Mouse (Mus musculus) right cerebral cortex, adult 18-20 months (tissue): ENCODE measurements around the gene 4933427D14Rik.
A peak's percentile ranks its signal among the peaks of the same experiment; 100 is the strongest.

Experiments used
- DNase-seq: peaks from one replicate; pipeline ENCODE4 v3.0.0; 2022; ENCODE audit warnings: mixed read lengths

Gene 4933427D14Rik

DNA sequence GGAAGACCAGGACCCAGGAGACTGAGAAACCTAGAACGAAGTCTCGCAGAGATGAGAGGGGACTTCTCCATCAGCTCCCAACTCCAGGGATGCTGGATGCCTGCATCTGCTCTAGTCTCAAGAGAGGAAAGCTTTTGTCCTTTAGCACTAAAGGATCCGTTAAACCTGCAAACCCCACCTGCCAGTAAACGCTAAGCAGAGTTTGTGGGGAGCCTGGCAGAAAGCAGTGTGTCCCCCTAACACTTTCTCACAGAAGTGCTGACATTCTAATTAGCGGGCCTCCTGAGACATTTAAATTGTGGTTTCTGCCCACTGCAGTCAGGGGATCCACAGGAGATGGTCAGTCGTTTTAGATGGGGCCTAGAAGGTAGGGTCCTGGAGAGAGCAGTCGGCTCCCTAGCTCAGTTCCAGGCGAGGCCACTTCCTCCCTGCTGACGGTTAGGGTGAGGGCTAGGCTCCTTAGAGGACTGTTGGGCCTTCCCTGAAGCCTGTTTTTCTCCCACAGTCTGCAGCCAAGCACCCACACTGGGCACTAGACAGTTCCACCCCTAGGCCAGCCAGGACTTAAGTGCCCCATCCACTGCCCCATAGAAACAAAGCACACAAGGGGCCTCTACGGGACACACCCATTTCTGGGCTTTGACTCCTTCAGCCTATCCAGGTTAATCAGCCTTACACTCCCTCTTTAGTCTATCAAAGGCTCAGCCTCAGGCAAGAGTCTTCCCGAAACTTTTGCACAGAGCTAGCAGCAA is 70.9 kb downstream of the 4933427D14Rik start:
- no peak for DNase-seq

DNA sequence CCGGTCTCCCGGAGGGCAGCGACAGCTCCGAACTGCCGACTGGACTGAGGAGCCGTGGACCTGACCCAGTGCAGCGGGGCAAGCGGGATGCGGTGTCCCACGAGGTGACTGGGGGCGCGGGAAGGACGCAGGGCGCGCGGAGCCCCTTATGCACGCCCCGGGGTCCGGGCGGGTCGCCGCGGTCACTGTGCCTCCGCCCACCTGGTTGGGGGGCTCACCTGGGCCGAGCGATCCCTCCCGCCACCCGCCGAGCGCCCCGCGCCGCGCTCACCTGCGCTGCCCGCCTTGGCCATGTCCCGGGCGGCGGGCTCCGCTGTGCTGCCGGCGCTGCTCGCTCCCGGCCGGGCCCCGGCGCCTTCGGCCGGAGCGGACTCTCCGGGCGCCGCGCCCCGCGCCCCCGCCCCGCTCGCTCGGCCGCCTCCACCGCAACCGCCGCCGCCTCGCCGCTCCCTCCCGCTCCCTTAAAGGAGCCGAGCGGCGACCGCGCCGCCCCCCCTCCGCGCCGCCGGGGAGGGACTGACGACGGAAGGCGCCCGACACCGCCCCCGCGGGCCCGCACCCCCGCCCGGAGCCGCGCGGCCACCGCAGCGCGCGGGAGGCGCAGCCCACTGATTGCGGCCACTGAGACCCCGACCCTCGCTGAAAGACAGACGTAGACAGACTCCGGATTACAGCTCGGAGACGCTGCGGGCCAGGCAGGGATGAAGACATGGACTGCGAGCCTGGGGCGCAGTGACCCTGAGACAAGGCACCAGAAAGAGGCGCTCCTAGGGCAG is 71.7 kb downstream of the 4933427D14Rik start, which contains the start of gene Pitpnm3:
Gene Pitpnm3, minus strand, starts transcription at position 396 of the 776 bp plus-strand sequence.
- DNase-seq: peak; percentile 70

DNA sequence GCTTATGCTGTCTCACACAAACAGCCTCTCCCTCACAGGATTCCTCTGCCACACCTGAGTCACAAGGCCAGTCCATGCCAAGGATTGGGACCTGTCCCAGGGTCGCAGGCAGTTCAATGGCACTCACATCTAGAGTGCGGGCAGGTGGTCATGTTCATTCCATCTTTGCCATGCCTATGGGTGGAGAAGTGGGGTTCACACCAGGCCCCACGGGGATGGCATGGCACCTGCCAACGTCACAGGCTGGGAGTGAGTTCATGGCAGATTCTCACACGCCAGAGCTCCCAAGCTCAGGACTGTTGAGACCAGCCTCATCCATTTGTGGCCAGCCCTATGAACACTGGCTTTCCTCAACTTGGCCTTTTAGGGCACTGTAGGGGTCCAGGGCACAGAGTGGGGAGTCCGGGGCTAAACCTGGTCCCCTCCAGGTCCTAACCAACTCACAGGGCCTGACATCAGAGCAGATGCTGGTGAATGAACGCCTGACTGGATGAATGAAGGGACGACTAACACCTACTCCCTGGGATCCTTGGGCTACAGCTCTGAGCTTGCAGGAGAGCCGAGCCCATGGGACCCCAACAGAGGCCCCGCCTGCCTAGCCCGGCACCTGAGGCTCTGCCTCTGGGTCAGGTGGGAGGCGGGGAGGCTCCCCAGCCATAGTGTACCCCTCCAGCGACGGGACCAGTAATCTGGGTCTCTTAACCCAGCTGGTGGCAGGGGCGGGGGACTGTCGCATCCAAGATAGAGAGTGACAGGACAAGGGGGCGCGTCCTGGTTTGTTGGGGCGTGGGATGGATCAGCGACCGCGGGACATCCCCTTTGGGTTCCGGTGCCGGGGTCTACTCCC is 72.5 kb downstream of the 4933427D14Rik start:
- no peak for DNase-seq

DNA sequence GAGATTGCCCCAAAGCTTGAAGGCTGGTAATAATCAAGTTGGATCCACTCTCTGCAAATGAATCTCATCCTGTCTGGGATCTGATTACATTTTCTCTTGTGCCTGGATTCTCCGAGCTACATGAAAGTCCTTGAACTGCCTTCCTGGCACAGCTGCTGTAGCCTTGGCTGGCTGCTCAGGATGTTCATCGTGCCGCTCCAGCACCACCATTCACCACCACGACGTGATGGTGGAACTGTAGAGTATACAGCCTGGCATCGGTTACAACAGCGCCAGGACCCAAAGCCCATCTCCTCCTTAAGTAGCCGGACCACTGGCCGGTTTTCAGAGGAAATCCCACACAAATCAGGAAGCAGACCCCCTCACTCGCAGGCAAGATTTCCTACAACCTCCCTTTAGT is 74.2 kb downstream of the 4933427D14Rik start:
- DNase-seq: peak; percentile 43

DNA sequence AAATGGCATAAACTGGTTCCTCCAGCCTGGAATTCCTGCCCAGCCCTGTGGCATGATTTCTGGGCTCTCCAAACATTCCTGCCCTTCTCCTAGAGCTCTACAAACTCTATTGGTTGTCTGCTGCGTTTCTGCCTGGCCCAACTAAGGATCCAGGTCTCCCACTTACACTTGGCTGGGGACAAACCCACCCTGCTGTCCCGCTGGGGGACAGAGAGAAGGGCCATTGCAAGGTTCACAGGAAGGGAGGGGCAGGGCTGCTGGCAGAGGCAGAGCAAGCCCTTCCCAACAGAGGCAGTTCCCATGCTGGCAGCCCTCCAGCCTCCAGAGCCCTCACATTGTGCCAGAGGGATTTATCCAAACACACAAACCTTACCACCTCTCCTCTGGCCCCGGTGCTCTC is 75.0 kb downstream of the 4933427D14Rik start:
- DNase-seq: peak; percentile 45

DNA sequence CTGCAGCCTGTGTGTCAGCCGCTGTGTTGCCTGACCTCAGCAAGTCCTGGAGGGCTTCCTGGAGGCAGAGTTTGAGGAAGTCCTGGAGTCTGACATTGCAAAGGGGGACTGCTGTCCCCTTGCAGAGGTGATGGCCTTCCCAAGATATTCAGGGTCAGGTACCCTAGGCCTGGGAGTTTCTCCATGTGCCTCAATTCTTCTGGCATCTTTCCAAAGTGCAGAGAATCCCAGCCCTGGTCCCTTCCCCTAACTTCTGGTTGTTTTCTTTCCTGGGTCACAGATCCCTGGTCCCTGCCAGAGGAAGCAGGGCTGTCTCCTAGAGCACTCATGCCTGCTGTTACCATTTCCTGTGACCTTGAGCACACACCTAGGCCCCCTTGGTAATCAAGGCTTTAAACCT is 75.6 kb downstream of the 4933427D14Rik start:
- no peak for DNase-seq

DNA sequence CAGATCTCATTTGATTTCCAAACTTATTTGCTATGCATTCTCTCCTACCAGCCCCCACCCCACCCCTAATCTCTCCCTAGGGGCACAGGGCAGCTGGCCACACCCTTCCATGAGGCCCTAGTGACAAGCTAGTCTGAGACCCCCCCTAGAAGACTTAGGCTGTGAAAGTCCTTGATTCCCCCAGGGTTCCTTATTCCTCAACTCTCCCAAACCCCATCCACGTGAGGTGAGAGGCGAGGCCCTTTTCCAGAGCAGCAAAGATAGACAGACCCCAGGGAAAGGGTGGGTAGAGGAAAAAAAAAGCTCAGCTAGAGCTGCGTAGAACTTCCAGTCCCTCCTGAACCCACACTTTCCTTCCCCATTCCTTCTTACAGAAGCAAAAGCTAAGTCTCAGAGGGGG is 76.4 kb downstream of the 4933427D14Rik start:
- no peak for DNase-seq

DNA sequence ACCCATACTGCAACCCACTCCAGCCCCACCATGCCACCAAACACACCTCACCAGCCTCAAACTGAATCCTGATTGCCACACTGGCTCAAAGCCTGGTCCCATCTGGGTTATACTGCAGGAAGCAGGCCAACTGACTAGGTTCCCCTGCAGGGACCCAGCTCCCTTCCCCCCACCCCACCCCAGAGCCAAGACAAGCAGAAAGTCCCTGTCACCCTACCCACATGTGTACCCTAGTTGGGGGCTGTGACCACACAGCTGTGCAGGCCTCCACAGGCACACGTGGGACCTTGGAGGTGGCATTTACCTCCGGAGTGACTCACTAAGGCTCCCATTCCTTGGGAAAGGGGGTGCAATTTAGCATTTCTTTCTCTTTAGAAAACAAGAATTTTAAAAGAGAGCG is 76.8 kb downstream of the 4933427D14Rik start:
- DNase-seq: peak; percentile 55

DNA sequence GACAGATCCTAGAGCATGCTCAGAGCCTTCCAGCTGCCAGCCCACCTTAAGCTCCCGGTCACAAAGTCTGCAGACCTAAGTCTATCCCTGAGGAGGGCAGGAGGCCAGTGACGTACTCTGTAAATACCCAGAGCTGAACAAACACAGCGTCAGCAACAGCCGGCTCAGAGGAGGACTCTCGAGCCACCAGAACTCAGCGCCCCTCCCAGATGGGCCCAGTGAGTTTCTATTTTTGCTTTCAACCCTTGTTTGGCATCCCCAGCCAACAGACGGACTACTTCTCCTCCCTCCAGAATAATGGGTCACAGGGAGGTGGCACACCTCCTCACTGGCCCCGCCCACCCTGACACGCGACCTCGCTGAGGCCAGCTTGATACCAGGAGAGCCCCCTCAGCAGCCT is 77.2 kb downstream of the 4933427D14Rik start:
- DNase-seq: peak; percentile 55

DNA sequence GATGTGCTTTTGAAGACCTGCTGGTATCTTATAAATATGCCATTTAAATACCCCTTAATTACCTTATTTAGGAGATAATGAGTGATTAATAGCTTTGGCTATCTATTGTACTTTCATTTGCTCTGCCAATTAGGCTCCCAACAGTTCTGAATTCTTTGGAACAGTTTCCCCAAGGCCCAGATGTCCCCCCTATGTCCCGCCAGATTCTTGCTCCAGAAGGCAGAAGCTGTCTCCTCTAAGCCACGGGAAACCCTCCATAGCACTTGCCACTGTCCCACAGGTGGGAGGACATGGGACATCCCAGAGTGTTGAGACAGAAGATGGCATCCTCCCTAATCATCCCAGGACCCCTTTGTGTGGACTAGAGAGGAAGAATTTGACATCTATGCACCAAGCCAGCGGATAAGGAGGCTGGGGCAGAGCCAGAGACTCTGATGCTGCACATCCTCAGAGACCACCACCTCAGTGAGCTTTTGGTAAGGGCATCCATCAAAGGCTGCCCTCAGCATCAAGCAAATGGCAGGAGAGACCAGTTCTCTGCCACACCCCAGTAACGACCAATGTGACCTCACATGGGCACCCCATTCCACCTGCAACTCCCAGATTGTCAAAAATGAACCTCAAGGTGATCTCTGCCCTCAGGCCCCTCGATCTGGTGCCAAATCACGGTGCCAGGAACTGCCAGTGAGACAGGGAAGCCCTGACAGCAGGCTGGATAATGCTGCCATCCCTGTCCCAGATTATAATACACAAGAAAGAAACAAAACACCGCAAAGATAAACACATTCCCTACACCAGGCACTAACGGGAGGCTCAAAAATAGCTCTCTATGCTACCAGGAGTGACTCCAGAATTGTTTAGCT is 78.0 kb downstream of the 4933427D14Rik start:
- no peak for DNase-seq

DNA sequence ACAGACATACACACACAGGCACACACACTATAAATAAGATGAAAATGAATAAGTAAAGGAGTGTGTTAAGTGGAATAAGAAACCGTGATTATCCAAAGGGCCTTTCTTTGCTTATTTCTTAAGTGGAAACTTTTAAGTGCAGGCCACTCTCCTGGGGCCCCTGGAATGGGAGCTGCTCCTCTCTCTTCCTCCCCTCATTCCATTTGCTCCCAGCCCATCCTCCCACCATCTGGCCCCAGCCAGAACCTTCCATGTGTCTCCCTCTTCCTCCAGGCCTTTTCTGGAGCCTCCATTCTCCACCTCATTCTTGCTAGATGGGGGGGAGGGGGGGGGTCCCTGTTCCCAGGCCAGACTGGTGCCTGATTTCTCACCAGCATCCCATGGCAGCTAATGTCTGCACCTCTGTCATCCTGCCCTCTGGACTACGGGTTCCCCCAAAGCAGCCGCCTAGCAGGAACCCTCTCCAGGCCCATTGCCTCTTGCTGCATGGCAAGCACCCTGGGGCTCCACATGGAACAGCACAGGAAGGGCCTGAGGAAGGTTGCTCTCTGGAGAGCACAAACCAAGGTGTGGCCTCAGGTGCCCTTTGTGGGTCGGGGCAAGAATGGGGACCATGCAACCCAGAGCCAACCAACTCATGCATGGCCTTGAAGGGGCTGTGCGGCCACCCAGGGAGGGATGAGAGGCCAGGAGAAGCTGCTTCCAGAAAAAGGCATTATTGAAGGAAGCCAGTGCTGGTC is 79.6 kb downstream of the 4933427D14Rik start:
- DNase-seq: no peak

DNA sequence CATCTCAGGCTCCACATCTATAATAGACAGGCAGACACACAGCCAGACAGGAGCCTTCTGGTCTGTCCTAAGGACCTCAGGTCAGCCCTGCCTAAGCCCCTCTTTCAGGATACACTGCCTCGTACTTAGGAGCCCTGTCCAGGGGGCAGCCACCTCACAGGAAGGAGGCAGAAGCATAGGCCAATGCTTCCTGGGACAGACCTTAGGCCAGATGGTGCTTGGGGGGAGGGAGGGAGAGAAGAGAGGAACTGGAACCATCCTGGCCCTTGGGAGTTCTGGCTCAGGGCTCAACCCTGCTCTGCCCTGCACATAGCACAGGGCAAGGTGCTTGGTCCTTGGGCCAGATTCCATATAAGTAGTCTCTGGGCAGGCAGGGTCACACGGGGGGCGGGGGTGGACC is 81.5 kb downstream of the 4933427D14Rik start:
- no peak for DNase-seq

DNA sequence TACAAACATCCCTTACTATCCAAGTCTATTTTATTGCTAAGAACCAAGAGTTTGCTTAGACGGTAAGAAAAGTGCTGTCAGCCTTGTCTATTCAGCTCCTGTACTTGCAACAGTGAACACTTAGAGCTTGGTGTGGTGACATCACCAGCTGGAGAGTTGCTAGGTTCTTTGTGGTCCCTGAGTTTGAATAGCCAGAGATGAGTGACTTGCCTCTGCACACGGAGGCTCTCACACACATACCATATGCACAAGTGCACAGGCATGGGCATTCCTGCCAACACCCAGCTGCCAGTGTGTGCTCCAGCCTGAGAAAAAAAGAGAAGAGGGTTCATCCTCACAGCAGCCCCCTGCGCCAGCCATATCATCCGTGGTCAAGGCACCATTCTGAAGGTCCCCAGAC is 83.7 kb downstream of the 4933427D14Rik start:
- no peak for DNase-seq

DNA sequence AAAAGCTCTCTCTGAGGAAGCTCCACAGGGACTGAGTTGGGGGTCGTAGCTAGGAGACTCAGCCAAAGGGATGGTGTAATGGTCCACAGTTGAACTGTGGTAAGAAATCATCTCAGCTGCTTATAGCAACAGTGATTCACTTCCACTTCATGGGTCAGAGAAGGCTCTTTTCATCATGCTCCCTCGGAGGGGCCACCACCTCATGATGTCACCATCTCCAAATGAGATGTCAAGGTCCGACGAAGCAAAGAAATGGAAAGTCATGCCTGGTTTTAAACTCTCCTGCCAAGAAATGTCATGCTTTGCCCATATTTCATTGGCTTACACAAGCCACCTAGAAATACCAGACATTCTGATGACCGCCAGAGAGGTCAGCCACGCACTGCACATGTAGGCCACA is 86.9 kb downstream of the 4933427D14Rik start:
- no peak for DNase-seq

DNA sequence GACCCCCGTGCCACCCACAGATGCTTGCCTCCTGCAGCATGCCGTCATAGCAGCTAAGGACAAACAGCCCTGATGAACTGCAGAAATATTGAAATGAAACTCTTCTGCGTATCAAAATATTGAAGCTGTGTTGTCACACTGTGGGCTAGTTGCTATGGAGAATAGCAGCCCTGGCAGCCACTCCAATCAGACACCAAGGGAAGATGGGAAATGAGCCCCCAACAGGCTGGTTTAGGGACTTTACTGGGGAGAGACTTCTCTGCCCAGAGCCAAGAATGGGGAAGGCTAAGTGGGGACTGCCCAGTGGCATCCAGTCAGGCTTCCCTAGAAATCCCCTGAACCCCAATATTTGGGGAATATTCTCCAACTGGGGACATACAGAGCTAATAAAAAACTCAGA is 88.6 kb downstream of the 4933427D14Rik start:
- DNase-seq: no peak

DNA sequence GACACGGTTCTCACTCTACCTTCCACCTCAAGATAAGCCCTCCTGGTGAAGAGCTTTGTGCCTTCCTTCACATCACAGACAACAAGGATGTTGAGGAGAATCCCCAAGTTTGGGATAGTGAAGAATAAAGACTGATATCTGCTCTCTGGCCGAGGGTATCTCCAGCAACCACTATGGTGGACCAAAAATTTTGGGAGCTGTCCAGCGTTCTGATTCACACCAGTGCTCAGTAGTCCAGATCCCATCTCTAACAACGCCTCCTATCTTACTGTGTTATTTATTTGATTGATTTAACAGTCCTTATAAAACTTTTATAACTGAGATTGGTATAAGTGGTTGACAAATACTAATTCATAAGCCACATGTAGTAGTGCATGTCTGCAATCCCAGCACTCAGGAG is 94.0 kb downstream of the 4933427D14Rik start:
- DNase-seq: no peak

DNA sequence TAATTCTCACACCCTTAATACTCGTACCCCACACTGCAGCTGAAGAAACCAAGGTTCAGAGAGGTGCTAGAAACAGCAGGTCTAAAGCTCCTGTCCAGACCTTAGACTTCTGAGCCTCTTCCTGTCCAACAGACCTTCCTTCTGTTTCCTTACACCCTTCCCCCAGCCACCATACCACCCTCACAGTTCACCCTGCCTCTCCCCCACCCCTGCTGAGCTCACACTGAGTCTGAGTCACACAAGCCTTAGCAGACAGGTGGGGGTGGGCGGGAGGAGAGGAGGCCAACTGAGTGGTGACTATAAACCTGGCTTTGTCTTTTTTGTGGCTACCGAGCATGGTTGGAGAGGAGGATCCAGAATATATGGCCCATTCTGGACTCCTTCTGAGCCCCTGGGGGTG is 96.5 kb downstream of the 4933427D14Rik start:
- peak; percentile 78 for DNase-seq

DNA sequence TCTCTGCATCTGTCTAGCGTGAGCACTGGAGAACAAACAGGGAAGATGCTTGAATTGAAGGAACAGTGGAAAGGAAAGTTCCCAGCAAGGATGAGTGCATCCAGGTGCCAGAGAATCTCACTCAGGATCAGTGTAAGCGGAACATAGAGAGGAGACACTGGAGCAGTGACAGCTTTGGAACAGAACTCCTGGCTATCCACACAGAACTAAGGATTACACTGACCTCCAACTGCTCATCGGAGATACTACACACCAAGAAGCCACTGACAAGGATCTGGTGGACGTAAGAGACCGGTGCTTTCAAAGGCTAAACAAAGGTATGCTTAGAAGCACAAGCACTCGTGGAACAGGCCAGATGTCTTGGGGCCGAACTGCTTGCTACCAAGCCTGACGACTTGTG is 103.0 kb downstream of the 4933427D14Rik start:
- DNase-seq: no peak
